Mouse (Mus musculus) heart, adult 2 months (tissue): ENCODE data around the gene Prss50.

Source experiments
- CTCF ChIP-seq: fragments of 200-600 bp; IDR thresholded peaks from 2 replicates; pipeline ENCODE4 v1.8.1; 2022; ENCODE audit warnings: antibody characterized with exemption, mild to moderate bottlenecking, moderate library complexity
- EP300 ChIP-seq: fragments of 200-500 bp; IDR thresholded peaks from 2 replicates; pipeline ENCODE4 v1.6.1; 2011; ENCODE audit warnings: low read depth, low read length, control low read depth; ENCODE audit not compliant: insufficient read depth
- POLR2A ChIP-seq: fragments of 200-500 bp; IDR thresholded peaks from 2 replicates; pipeline ENCODE4 v1.6.1; 2011; ENCODE audit warnings: mild to moderate bottlenecking, low read depth, low read length, control low read depth; ENCODE audit not compliant: insufficient read depth

GRCm38 (mm10) chr9:110879191-110879920 lies 21.6 kb downstream of the Prss50 start, which contains the start of gene Als2cl:
- TF ChIP-seq POLR2A: no peak
- TF ChIP-seq CTCF: no peak
- no peak for TF ChIP-seq EP300
